In genomic region chr11:96973426-96973964, GRCm38 (mm10) we compare ENCODE assay signal across 11 mouse cellular contexts. TPM values are rescaled to one million over a fixed set of nuclear protein-coding genes. Genes with fewer than 3 reads are reported as not detected.
DNase-seq lines count a peak whose midpoint lies in the region; ATAC-seq and TF ChIP-seq lines count a peak whose summit lies in the region.
"Had no signal": no experiment of that assay in that cellular context is flagged by ENCODE, and none has a peak within 500 bp of the region (broad histone marks: within the 10 kb centered on the region; RNA-seq: fewer than 3 reads in every experiment).

No protein-coding gene starts in this region.

- peaks cover 71% of the 10 kb centered on the region for H3K4me1 ChIP-seq in heart, embryonic 12.5 days (replicated peaks)
- H3K4me1 ChIP-seq in spleen, adult 2 months (ENCODE audit: control insufficient read depth, insufficient read depth, insufficient read length) = peaks cover 7% of the 10 kb centered on the region; the same call in 1 of the 2 replicates
- peaks cover 65% of the 10 kb centered on the region for H3K4me1 ChIP-seq in heart, postnatal 0 days (ENCODE audit: control insufficient read depth, insufficient read depth)

- no peak overlapping the region for H3K4me3 ChIP-seq in heart, embryonic 12.5 days
- H3K4me3 ChIP-seq in spleen, adult 2 months (ENCODE audit: extremely low read depth, insufficient read depth, insufficient read length) = no peak overlapping the region
- no peak overlapping the region for H3K4me3 ChIP-seq in heart, postnatal 0 days (ENCODE audit: low read depth, low read length)

- no peak overlapping the region for H3K27ac ChIP-seq in heart, embryonic 12.5 days (ENCODE audit: poor library complexity, severe bottlenecking)
- H3K27ac ChIP-seq in spleen, adult 2 months (ENCODE audit: insufficient read depth, low read length) = peak overlapping the region; percentile 32
- H3K27ac ChIP-seq in heart, postnatal 0 days (ENCODE audit: low read depth) = peak overlapping the region; percentile 76

- no peaks in the 10 kb centered on the region for H3K9me3 ChIP-seq in heart, embryonic 12.5 days (replicated peaks)
- no peaks in the 10 kb centered on the region for H3K9me3 ChIP-seq in heart, postnatal 0 days (replicated peaks; ENCODE audit: control insufficient read depth, low read length)

- TF ChIP-seq CTCF in spleen, adult 2 months (IDR thresholded peaks at IDR 0.05; ENCODE audit: extremely low read depth, insufficient read depth, insufficient read length, insufficient replicate concordance) = no peak
- no peak for TF ChIP-seq CTCF in heart, postnatal 0 days (IDR thresholded peaks at IDR 0.05; ENCODE audit: low read depth)

- ATAC-seq in heart, embryonic 12.5 days (ENCODE audit: insufficient number of reproducible peaks, low FRiP score) = no peak
- ATAC-seq in heart, postnatal 0 days (ENCODE audit: insufficient read depth, low read depth) = no peak
- no peak for ATAC-seq in inflammation-experienced regulatory T-cells, adult 6 months

- no peak overlapping the region for H3K4me2 ChIP-seq in heart, embryonic 12.5 days
- no peak overlapping the region for H3K4me2 ChIP-seq in heart, postnatal 0 days (ENCODE audit: low read depth, low read length)

- intact Hi-C loops in heart, postnatal 25 days (cut with DNase I) = no loop called here

- H3K9ac ChIP-seq in heart, embryonic 12.5 days = peak overlapping the region; percentile 39; the same call in 1 of the 2 replicates
- no peak overlapping the region for H3K9ac ChIP-seq in heart, postnatal 0 days (replicated peaks; ENCODE audit: low read depth, low read length)

- WGBS in heart, embryonic 12.5 days = 91% methylated on average over 5 of the region's 5 CpGs
- 94% methylated on average over 5 of the region's 5 CpGs for WGBS in spleen, adult 2 months
- WGBS in heart, postnatal 0 days = 74% methylated on average over 5 of the region's 5 CpGs

- TF ChIP-seq POLR2A in spleen, adult 2 months (IDR thresholded peaks at IDR 0.05; ENCODE audit: low read depth, low read length) = no peak

- no peaks in the 10 kb centered on the region for H3K27me3 ChIP-seq in heart, embryonic 12.5 days (replicated peaks)
- H3K27me3 ChIP-seq in spleen, adult 2 months (ENCODE audit: control insufficient read depth, insufficient read depth, low read length) = no peaks in the 10 kb centered on the region
- H3K27me3 ChIP-seq in heart, postnatal 0 days (ENCODE audit: control insufficient read depth, insufficient read depth, low read length) = no peaks in the 10 kb centered on the region

- H3K36me3 ChIP-seq in heart, embryonic 12.5 days = no peaks in the 10 kb centered on the region
- H3K36me3 ChIP-seq in spleen, adult 2 months (ENCODE audit: control insufficient read depth, insufficient read depth, low read length) = 0 out of 2 replicates have a peak, but pooled peaks cover 1% of the 10 kb centered on the region
- H3K36me3 ChIP-seq in heart, postnatal 0 days (replicated peaks; ENCODE audit: control insufficient read depth, insufficient read depth, low read length) = no peaks in the 10 kb centered on the region

- TF ChIP-seq EP300 in heart, postnatal 0 days (IDR thresholded peaks at IDR 0.05; ENCODE audit: low read depth) = no peak

- DNase-seq in heart, postnatal 25 days (ENCODE audit: low spot score) = no peak
- no peak for DNase-seq in spleen, adult 2 months (ENCODE audit: low read depth in 1 of 2, low spot score in 2 of 2)
- no peak for DNase-seq in spleen, adult 12 weeks (ENCODE audit: low spot score)
- no peak for DNase-seq in heart, postnatal 0 days (ENCODE audit: low spot score)
- no peak for DNase-seq in kidney, adult 18-20 months
- no peak for DNase-seq in thymus, postnatal 14 days
- DNase-seq: adrenal gland, postnatal 36 days had no signal

RNA-seq across cellular contexts. Expression of gene Sp2, which starts 9.3 kb away (rescaled TPM):
- 18.0 and 19.9 TPM in 2 replicates for polyA plus RNA-seq in heart, embryonic 12.5 days (2016; fragmentation: Nextera tagmentation; extraction: Ambion mirVana)
- 10 to 100 TPM in 1 of 2 experiments, 1 to 10 TPM in 1; 9.8 to 11.6 TPM for total RNA-seq in heart, postnatal 25 days (2021)
- 23.9 and 29.1 TPM in 2 replicates for polyA plus RNA-seq in spleen, adult 2 months (2012; rRNA removed)
- 6.2 and 6.8 TPM in 2 replicates for total RNA-seq in heart, postnatal 0 days (2014; rRNA removed; ENCODE audit: low replicate concordance)
- polyA plus RNA-seq in heart, postnatal 0 days (2015; fragmentation: Nextera tagmentation; extraction: Ambion mirVana) = 8.9 and 9.0 TPM in 2 replicates
- 10 to 100 TPM; 20.4 to 24.7 (median 20.9) TPM for polyA plus RNA-seq in inflammation-experienced regulatory T-cells, adult 6 months (2017; shearing (Covaris generic))

RNA-seq across cellular contexts. Expression of gene Pnpo, which starts 29.7 kb away (rescaled TPM):
- 37.7 and 40.5 TPM in 2 replicates for polyA plus RNA-seq in heart, embryonic 12.5 days (2016; fragmentation: Nextera tagmentation; extraction: Ambion mirVana)
- total RNA-seq in heart, postnatal 25 days (2021) = 10 to 100 TPM; 11.3 to 12.9 TPM
- 33.2 and 57.0 TPM in 2 replicates for polyA plus RNA-seq in spleen, adult 2 months (2012; rRNA removed)
- total RNA-seq in heart, postnatal 0 days (2014; rRNA removed; ENCODE audit: low replicate concordance) = 20.9 and 27.3 TPM in 2 replicates
- polyA plus RNA-seq in heart, postnatal 0 days (2015; fragmentation: Nextera tagmentation; extraction: Ambion mirVana) = 25.0 and 28.1 TPM in 2 replicates
- polyA plus RNA-seq in inflammation-experienced regulatory T-cells, adult 6 months (2017; shearing (Covaris generic)) = 10 to 100 TPM; 19.0 to 35.1 (median 30.7) TPM

RNA-seq across cellular contexts. Expression of gene Sp6, which starts 39.7 kb away (rescaled TPM):
- polyA plus RNA-seq in heart, embryonic 12.5 days (2016; fragmentation: Nextera tagmentation; extraction: Ambion mirVana) = 0.22 and 0.45 TPM in 2 replicates
- under 1 TPM; 0.11 to 0.29 TPM for total RNA-seq in heart, postnatal 25 days (2021)
- 0.57 and 0.82 TPM in 2 replicates for polyA plus RNA-seq in spleen, adult 2 months (2012; rRNA removed)
- total RNA-seq in heart, postnatal 0 days (2014; rRNA removed; ENCODE audit: low replicate concordance) = 0.04 and 0.19 TPM in 2 replicates
- 0.08 TPM in 1 of 2 replicates, not detected in the other for polyA plus RNA-seq in heart, postnatal 0 days (2015; fragmentation: Nextera tagmentation; extraction: Ambion mirVana)
- 1 to 10 TPM in 1 of 3 experiments, under 1 TPM in 1, not detected in 1; 0.19 to 2.7 TPM for polyA plus RNA-seq in inflammation-experienced regulatory T-cells, adult 6 months (2017; shearing (Covaris generic))
- total RNA-seq: gastrocnemius, postnatal 36 days had no signal

RNA-seq across cellular contexts. Expression of gene Prr15l, which starts 45.6 kb away (rescaled TPM):
- polyA plus RNA-seq in heart, embryonic 12.5 days (2016; fragmentation: Nextera tagmentation; extraction: Ambion mirVana) = 0.46 and 0.51 TPM in 2 replicates
- total RNA-seq in heart, postnatal 25 days (2021) = 1 to 10 TPM; 1.7 to 2.3 TPM
- polyA plus RNA-seq in spleen, adult 2 months (2012; rRNA removed) = 1.8 and 2.2 TPM in 2 replicates
- 0.39 TPM in 1 of 2 replicates, not detected in the other for total RNA-seq in heart, postnatal 0 days (2014; rRNA removed; ENCODE audit: low replicate concordance)
- polyA plus RNA-seq in heart, postnatal 0 days (2015; fragmentation: Nextera tagmentation; extraction: Ambion mirVana) = 1.2 and 1.3 TPM in 2 replicates
- polyA plus RNA-seq in inflammation-experienced regulatory T-cells, adult 6 months (2017; shearing (Covaris generic)) = under 1 TPM; 0.21 to 0.62 (median 0.40) TPM
- total RNA-seq: gastrocnemius, postnatal 36 days; left cerebral cortex, adult 8-10 months had no signal

RNA-seq across cellular contexts. Expression of gene Scrn2, which starts 56.2 kb away (rescaled TPM):
- polyA plus RNA-seq in heart, embryonic 12.5 days (2016; fragmentation: Nextera tagmentation; extraction: Ambion mirVana) = 17.0 and 18.3 TPM in 2 replicates
- total RNA-seq in heart, postnatal 25 days (2021) = 10 to 100 TPM; 11.9 to 13.2 TPM
- polyA plus RNA-seq in spleen, adult 2 months (2012; rRNA removed) = 10.0 and 12.3 TPM in 2 replicates
- total RNA-seq in heart, postnatal 0 days (2014; rRNA removed; ENCODE audit: low replicate concordance) = 29.3 and 31.7 TPM in 2 replicates
- 16.6 and 19.0 TPM in 2 replicates for polyA plus RNA-seq in heart, postnatal 0 days (2015; fragmentation: Nextera tagmentation; extraction: Ambion mirVana)
- 1 to 10 TPM; 6.2 to 8.8 (median 6.5) TPM for polyA plus RNA-seq in inflammation-experienced regulatory T-cells, adult 6 months (2017; shearing (Covaris generic))
